Mouse (Mus musculus): ENCODE measurements at regions not wholly inside any gene's neighbourhood (a gene's known extent, or its start where the extent isn't known, plus 50 kb on each side); places are given as distances from the start of the nearest gene placed in this dataset.

- DNase-seq = no peak
Measured at GRCm38 (mm10) chr1:133549816-133550215, 60.3 kb downstream of the Snrpe start.

GRCm38 (mm10) chr1:133548971-133549370, 61.1 kb downstream of the Snrpe start:
- DNase-seq = no peak

GRCm38 (mm10) chr1:133547541-133547940, 62.5 kb downstream of the Snrpe start:
- no peak for DNase-seq

- DNase-seq = peak in 1 of 2 experiments; percentile 6
Measured at GRCm38 (mm10) chr1:133544996-133545395, 65.1 kb downstream of the Snrpe start.

- DNase-seq = peak; percentile 16 to 37
Measured at GRCm38 (mm10) chr1:133543751-133544150, 66.3 kb downstream of the Snrpe start.

- DNase-seq = no peak
Measured at GRCm38 (mm10) chr1:133541996-133542775, 67.9 kb downstream of the Snrpe start.

DNA sequence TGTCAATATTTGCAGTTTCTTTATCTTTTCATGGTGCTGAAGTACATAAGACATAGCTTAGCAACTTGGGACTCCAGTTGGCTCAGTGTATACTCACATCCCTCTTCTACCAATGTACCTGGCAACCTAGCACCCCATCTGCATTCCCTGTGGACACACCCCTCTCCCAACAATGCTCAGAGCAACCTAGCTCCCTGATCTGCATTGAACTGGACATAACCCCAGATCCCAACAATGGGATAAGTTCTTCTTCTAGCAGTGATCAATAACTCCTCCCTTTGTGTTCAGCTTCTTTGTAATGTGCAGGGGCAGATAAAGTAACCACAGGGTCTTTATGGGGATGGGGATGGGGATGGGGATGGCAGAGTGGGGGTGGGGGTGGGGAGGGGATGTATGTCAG, 79.4 kb downstream of the Snrpe start:
- no peak for DNase-seq

GRCm38 (mm10) chr1:133529817-133530216, 80.3 kb downstream of the Snrpe start:
- DNase-seq = no peak

DNA sequence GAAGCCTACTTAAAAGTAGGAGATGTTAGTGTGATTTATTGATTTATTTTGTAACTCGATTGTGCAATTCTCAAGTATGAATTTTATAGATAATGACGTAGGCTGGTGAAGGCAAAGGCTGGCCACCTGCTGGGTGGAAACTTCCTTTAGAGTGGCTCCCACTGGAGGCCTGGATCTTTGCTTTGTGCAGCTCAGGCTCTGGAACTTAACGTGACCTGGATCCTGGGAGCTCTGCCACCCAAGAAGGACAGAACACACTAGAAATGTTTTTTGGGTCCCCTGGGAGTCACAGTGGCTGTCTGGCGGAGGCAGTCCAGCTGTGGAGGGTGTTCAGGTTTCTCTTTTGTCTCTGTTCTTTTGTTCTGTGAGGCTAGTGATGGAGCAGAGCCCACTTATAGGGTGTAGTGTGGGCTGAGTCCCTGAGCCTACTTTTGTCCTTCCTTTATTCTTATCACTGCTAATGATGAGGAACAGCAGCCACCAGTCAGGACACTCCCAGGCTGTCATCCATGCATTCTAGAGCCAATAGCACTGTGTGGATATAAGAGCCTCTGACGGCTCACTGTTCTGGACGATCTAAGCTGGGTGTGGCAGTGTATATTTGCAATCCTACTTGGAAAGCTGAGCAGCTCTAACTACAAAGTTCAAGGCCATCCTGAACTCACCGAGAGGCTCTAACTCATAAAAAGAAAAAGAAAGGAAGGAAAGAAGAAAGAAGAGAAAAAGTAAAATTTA, 82.3 kb downstream of the Snrpe start:
- DNase-seq = no peak

DNA sequence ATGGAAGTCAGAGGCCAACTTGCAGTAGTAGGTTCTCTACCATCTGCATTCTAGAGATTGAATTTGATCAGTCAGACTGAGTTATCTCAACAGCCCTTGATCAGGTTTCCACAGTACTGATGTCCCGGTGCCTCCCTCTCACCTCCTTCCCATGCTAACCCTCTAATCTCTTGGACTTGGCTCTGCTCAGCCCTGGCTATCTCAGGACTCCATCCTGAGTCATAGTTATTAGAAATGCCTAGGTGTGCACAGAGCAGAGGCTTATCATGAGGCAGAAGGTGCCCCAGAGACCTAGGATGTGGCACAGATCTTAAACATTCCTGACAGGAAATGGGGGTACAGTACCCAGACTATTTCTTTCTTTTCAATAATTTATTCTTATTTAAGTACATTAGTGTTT, 87.3 kb downstream of the Snrpe start:
- no peak for DNase-seq

GRCm38 (mm10) chr1:133520652-133521051, 89.4 kb downstream of the Snrpe start:
- DNase-seq = no peak

GRCm38 (mm10) chr1:133517020-133517419, 92.8 kb upstream of the Sox13 start:
- no peak for DNase-seq

- DNase-seq = no peak
Measured at GRCm38 (mm10) chr1:133504116-133504515, 79.9 kb upstream of the Sox13 start.

GRCm38 (mm10) chr1:133503336-133503735, 79.2 kb upstream of the Sox13 start:
- no peak for DNase-seq

DNA sequence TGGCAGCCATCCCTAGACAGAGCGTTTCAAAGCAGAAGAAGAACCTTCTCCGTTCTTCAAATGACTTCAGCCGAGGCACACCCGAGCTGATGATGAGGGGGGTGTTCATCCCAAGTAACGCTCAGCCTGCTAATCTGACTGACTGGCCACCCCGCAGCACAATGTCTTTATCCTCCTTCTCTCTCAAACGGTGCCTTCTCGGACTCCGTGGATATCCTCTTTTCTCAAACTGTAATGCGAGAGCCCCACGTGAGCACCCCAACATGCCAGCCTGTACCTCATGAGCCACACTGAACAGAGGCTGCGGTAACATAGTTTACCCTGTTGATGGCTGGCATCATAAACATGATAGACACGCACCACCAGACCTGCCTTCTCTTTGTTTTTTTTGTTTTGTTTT, 76.8 kb upstream of the Sox13 start:
- no peak for DNase-seq

DNA sequence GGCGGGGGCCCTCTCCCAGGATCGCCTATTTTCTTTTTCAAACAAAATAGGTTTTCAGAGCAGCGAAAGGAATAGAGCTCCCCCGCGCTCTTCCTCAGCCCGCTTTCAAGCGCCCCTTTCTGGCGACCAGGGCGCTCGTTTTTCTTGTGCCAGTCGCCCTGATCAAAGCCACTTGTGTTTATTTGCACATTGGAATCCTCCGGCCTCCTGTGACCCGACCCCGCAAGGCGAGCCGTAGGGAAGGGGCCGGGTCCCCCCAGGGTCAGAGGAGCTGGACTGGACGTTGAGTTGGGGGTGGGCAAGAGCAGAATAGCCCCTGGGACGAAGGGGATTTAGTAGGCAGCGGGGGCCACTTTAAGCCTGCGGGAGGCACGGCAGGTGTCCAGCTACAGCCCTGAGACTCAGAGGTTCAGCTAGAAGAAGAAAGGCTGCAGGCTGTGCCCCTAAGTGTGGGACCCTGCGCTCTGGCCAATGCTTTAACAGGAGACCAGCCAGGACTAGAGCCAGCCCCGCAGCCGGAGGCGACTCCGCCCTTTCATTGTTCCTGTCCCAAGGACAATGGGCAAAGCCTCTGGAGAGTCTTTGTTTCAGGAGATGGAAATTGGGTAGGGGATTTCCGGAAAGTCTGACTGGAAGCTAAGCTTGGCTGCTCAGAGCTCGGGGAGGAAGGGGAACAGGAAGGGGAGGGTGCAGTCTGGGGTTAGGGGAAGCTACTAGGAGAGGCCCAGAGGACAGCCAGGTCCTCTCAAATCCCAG, 69.0 kb upstream of the Sox13 start:
- DNase-seq = peak; percentile 48 to 50

- peak; percentile 39 to 51 for DNase-seq
Measured at GRCm38 (mm10) chr1:133492291-133492985, 68.3 kb upstream of the Sox13 start.

- no peak for DNase-seq
Measured at GRCm38 (mm10) chr1:133491857-133492290, 67.7 kb upstream of the Sox13 start.

- no peak for DNase-seq
Measured at GRCm38 (mm10) chr1:133487171-133487901, 63.2 kb upstream of the Sox13 start.

DNA sequence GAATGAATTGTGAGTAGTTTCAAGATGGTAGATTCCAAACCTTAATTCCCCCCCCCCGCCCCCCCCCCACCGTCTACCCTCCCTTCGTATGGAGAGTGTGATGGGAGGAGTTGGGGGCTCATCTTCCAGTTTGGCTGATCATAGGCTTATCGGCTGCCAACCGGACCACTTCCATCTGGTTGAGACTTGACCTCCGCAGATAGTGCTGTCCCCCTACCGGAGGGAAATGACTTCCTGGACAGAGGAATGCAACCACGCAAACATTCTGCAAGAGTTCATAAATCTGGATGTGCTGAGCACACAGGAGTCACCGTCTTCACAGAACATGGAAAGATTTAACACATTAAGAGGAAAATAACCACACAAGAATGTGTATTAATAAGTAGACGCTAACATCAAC, 62.2 kb upstream of the Sox13 start:
- no peak for DNase-seq

DNA sequence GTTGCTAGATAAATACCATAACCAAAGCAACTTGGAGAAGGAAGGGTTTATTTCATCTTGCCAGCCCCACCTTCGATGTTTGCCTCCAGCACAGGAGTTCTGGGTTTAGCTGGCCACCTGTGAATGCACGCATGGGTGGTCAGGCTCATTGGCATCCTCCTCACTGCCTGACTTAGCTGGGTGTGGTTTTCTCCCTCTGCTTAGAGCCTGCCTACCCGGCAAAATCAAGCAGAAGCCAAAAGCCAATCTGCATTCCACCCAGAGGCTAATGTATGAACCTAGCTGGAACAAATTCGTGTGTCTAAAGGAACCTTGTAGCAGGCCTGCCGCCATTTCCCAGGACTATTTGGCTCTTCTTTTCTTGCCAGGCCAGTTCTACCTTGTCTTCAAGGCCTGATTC, 58.7 kb upstream of the Sox13 start:
- DNase-seq = peak in 1 of 2 experiments; percentile 16

GRCm38 (mm10) chr1:133474546-133474945, 50.4 kb upstream of the Sox13 start:
- DNase-seq = no peak
